Mouse (Mus musculus) bone marrow macrophage, adult 2 months (primary cell): Measurements from ENCODE around the gene Herc1.

Source experiments
- CTCF ChIP-seq: IDR thresholded peaks from 2 replicates; pipeline ENCODE4 v1.5.1; 2012; ENCODE audit warnings: low read depth, mild to moderate bottlenecking, low read length, moderate library complexity
- POLR2A ChIP-seq: IDR thresholded peaks from 2 replicates; pipeline ENCODE4 v1.6.1; 2012; ENCODE audit warnings: mild to moderate bottlenecking, low read depth, low read length, borderline replicate concordance

GRCm38 (mm10) chr9:66352704-66353103, 2.5 kb downstream of the Herc1 start:
- TF ChIP-seq CTCF: no peak
- no peak for TF ChIP-seq POLR2A
